Mouse (Mus musculus): ENCODE measurements around the gene Wdr38. TPM values are rescaled to one million over a fixed set of nuclear protein-coding genes. Genes with fewer than 3 reads are reported as not detected.

The Wdr38 gene
- polyA plus RNA-seq, 1 experiment from 2014 or later: 1.9 TPM

- WGBS: 90% methylated on average over 21 of the region's 21 CpGs
- Histone ChIP-seq H3K9me3 (no peaks in the 10 kb centered on the region), H3K27ac (0 out of 2 replicates have a peak overlapping the region, but pooled peaks have one; percentile 53), H3K4me1 (peaks cover 7% of the 10 kb centered on the region), H3K27me3 (ENCODE audit: poor library complexity, severe bottlenecking) (no peaks in the 10 kb centered on the region), H3K36me3 (replicated peaks) (no peaks in the 10 kb centered on the region), H3K4me3 (no peak overlapping the region)
- DNase-seq (ENCODE audit: extremely low spot score, low spot score): no peak
These were observed 21.1 kb upstream of the Wdr38 start for GRCm38 (mm10) chr2:38975941-38976805.

- Histone ChIP-seq H3K27me3 (ENCODE audit: poor library complexity, severe bottlenecking) (no peaks in the 10 kb centered on the region), H3K27ac (peak overlapping the region; percentile 9; the same call in 1 of the 2 replicates), H3K4me1 (peaks cover 7% of the 10 kb centered on the region), H3K9me3 (no peaks in the 10 kb centered on the region), H3K36me3 (replicated peaks) (no peaks in the 10 kb centered on the region), H3K4me3 (no peak overlapping the region)
- no peak for DNase-seq (ENCODE audit: extremely low spot score, low spot score)
- WGBS: 72% methylated on average over 4 of the region's 4 CpGs
These were observed 19.4 kb upstream of the Wdr38 start for GRCm38 (mm10) chr2:38977837-38978236.

GRCm38 (mm10) chr2:38983456-38983855 lies 13.8 kb upstream of the Wdr38 start:
- Histone ChIP-seq H3K27me3 (ENCODE audit: poor library complexity, severe bottlenecking) (no peaks in the 10 kb centered on the region), H3K4me3 (no peak overlapping the region), H3K4me1 (no peaks in the 10 kb centered on the region), H3K36me3 (replicated peaks) (no peaks in the 10 kb centered on the region), H3K27ac (no peak overlapping the region), H3K9me3 (peaks cover 8% of the 10 kb centered on the region; the same call in 1 of the 2 replicates)
- no peak for DNase-seq (ENCODE audit: extremely low spot score, low spot score)
- WGBS: 96% methylated on average over 2 of the region's 2 CpGs

- no peak for DNase-seq (ENCODE audit: extremely low spot score, low spot score)
- Histone ChIP-seq H3K27me3 (ENCODE audit: poor library complexity, severe bottlenecking) (no peaks in the 10 kb centered on the region), H3K9me3 (peaks cover 8% of the 10 kb centered on the region; the same call in 1 of the 2 replicates), H3K27ac (no peak overlapping the region), H3K4me3 (no peak overlapping the region), H3K36me3 (replicated peaks) (no peaks in the 10 kb centered on the region), H3K4me1 (no peaks in the 10 kb centered on the region)
- WGBS: 91% methylated on average over 3 of the region's 3 CpGs
These were observed 10.7 kb upstream of the Wdr38 start for GRCm38 (mm10) chr2:38986580-38986979.

- Histone ChIP-seq H3K9me3 (peaks cover 8% of the 10 kb centered on the region; the same call in 1 of the 2 replicates), H3K4me1 (no peaks in the 10 kb centered on the region), H3K4me3 (no peak overlapping the region), H3K36me3 (replicated peaks) (no peaks in the 10 kb centered on the region), H3K27me3 (ENCODE audit: poor library complexity, severe bottlenecking) (no peaks in the 10 kb centered on the region), H3K27ac (no peak overlapping the region)
- DNase-seq (ENCODE audit: extremely low spot score, low spot score): no peak
- WGBS: 66% methylated on average over 1 of the region's 1 CpGs
These were observed 9.9 kb upstream of the Wdr38 start for GRCm38 (mm10) chr2:38987371-38987770.

- 86% methylated on average over 6 of the region's 6 CpGs for WGBS
- Histone ChIP-seq H3K4me1 (no peaks in the 10 kb centered on the region), H3K9me3 (peaks cover 8% of the 10 kb centered on the region; the same call in 1 of the 2 replicates), H3K27ac (no peak overlapping the region), H3K27me3 (ENCODE audit: poor library complexity, severe bottlenecking) (no peaks in the 10 kb centered on the region), H3K36me3 (replicated peaks) (no peaks in the 10 kb centered on the region), H3K4me3 (no peak overlapping the region)
- no peak for DNase-seq (ENCODE audit: extremely low spot score, low spot score)
These were observed 9.3 kb upstream of the Wdr38 start for GRCm38 (mm10) chr2:38987803-38988510.

GRCm38 (mm10) chr2:38988929-38989328 lies 8.3 kb upstream of the Wdr38 start:
- DNase-seq (ENCODE audit: extremely low spot score, low spot score): no peak
- WGBS: 92% methylated on average over 2 of the region's 2 CpGs
- Histone ChIP-seq H3K36me3 (replicated peaks) (no peaks in the 10 kb centered on the region), H3K27ac (no peak overlapping the region), H3K4me3 (no peak overlapping the region), H3K4me1 (no peaks in the 10 kb centered on the region), H3K27me3 (ENCODE audit: poor library complexity, severe bottlenecking) (no peaks in the 10 kb centered on the region), H3K9me3 (0 out of 2 replicates have a peak, but pooled peaks cover 2% of the 10 kb centered on the region)

- H3K36me3 ChIP-seq (replicated peaks): no peaks in the 10 kb centered on the region
- H3K4me1 ChIP-seq: no peaks in the 10 kb centered on the region
- no peak for DNase-seq (ENCODE audit: extremely low spot score, low spot score)
- H3K9me3 ChIP-seq: no peaks in the 10 kb centered on the region
- peaks cover 3% of the 10 kb centered on the region for H3K27me3 ChIP-seq (ENCODE audit: poor library complexity, severe bottlenecking)
- 74% methylated on average over 4 of the region's 4 CpGs for WGBS
- no peak overlapping the region for H3K4me3 ChIP-seq
- no peak overlapping the region for H3K27ac ChIP-seq
These were observed 5.3 kb upstream of the Wdr38 start for GRCm38 (mm10) chr2:38992004-38992403.

- Histone ChIP-seq H3K36me3 (replicated peaks) (no peaks in the 10 kb centered on the region), H3K4me3 (no peak overlapping the region), H3K4me1 (peaks cover 2% of the 10 kb centered on the region), H3K9me3 (no peaks in the 10 kb centered on the region), H3K27ac (no peak overlapping the region), H3K27me3 (ENCODE audit: poor library complexity, severe bottlenecking) (peaks cover 8% of the 10 kb centered on the region)
- DNase-seq (ENCODE audit: extremely low spot score, low spot score): no peak
- 77% methylated on average over 4 of the region's 4 CpGs for WGBS
These were observed 4.8 kb upstream of the Wdr38 start for GRCm38 (mm10) chr2:38992452-38992851.

GRCm38 (mm10) chr2:38999381-38999780 lies 2.1 kb downstream of the Wdr38 start:
- Histone ChIP-seq H3K4me1 (peaks cover 41% of the 10 kb centered on the region), H3K27me3 (ENCODE audit: poor library complexity, severe bottlenecking) (peaks cover 9% of the 10 kb centered on the region), H3K4me3 (no peak overlapping the region), H3K36me3 (replicated peaks) (peaks cover 51% of the 10 kb centered on the region), H3K27ac (no peak overlapping the region), H3K9me3 (no peaks in the 10 kb centered on the region)
- 68% methylated on average over 4 of the region's 4 CpGs for WGBS
- DNase-seq (ENCODE audit: extremely low spot score, low spot score): no peak

GRCm38 (mm10) chr2:38999910-39000586 lies 2.8 kb downstream of the Wdr38 start:
- Histone ChIP-seq H3K27ac (no peak overlapping the region), H3K36me3 (replicated peaks) (peaks cover 51% of the 10 kb centered on the region)

GRCm38 (mm10) chr2:39000587-39000919 lies 3.3 kb downstream of the Wdr38 start:
- no peak for DNase-seq (ENCODE audit: extremely low spot score, low spot score)
- H3K27ac ChIP-seq: no peak overlapping the region
- no peaks in the 10 kb centered on the region for H3K9me3 ChIP-seq
- H3K4me1 ChIP-seq: peaks cover 41% of the 10 kb centered on the region
- H3K36me3 ChIP-seq (replicated peaks): peaks cover 51% of the 10 kb centered on the region
- peaks cover 9% of the 10 kb centered on the region for H3K27me3 ChIP-seq (ENCODE audit: poor library complexity, severe bottlenecking)
- 90% methylated on average over 4 of the region's 4 CpGs for WGBS
- H3K4me3 ChIP-seq: no peak overlapping the region

More at GRCm38 (mm10) chr2:38999910-39000586, 2.8 kb downstream of the Wdr38 start:
- WGBS: 70% methylated on average over 8 of the region's 8 CpGs
- Histone ChIP-seq H3K27me3 (ENCODE audit: poor library complexity, severe bottlenecking) (peaks cover 9% of the 10 kb centered on the region), H3K4me3 (no peak overlapping the region), H3K9me3 (no peaks in the 10 kb centered on the region), H3K4me1 (peaks cover 41% of the 10 kb centered on the region)
- no peak for DNase-seq (ENCODE audit: extremely low spot score, low spot score)

All from forebrain, embryonic 10.5 days (tissue).